Mouse (Mus musculus) megakaryocyte, embryonic 14.5 days (primary cell): ENCODE data around the gene Olfr99. TPM values are rescaled to one million over a fixed set of nuclear protein-coding genes. Genes with fewer than 3 reads are reported as not detected.

ENCODE experiments used
- H3K27me3 ChIP-seq: replicated peaks from 2 replicates; pipeline ENCODE3; 2012; ENCODE audit warnings: inconsistent platforms
- H3K36me3 ChIP-seq: replicated peaks from 2 replicates; pipeline ENCODE3; 2012; ENCODE audit warnings: low read length, inconsistent platforms, mixed read lengths
- H3K4me1 ChIP-seq: 2 replicates; pipeline ENCODE4 v1.6.1; 2012; ENCODE audit warnings: inconsistent platforms
- H3K4me3 ChIP-seq: replicated peaks from 2 replicates; pipeline ENCODE3; 2012; ENCODE audit warnings: moderate library complexity, mild to moderate bottlenecking, inconsistent platforms
- H3K9me3 ChIP-seq: 2 replicates; pipeline ENCODE4 v1.6.1; 2012; ENCODE audit warnings: inconsistent platforms
- FLI1 ChIP-seq: IDR thresholded peaks from 2 replicates; pipeline ENCODE4 v1.6.1; 2012; ENCODE audit warnings: low read length, inconsistent platforms, mixed read lengths
- GATA1 ChIP-seq: IDR thresholded peaks from 3 replicates; pipeline ENCODE4 v1.6.1; 2012; ENCODE audit warnings: mixed read lengths, low read length, inconsistent platforms, borderline replicate concordance
- polyA plus RNA-seq: library from polyadenylated mRNA; stranded (reverse); fragments of >175 nt; gene quantifications from 2 replicates; pipeline ENCODE4 v1.2.3, GENCODE M21; 2012; ENCODE audit warnings: low replicate concordance; ENCODE audit not compliant: insufficient read depth

The Olfr99 gene
- polyA plus RNA-seq = not detected in 2 replicates

GRCm38 (mm10) chr17:37283360-37283759 lies at the start of gene Olfr99:
Gene Olfr99, minus strand, starts transcription at chr17:37283460.
- Histone ChIP-seq H3K4me1 (no peaks in the 10 kb centered on the region), H3K9me3 (no peaks in the 10 kb centered on the region), H3K27me3 (no peaks in the 10 kb centered on the region), H3K36me3 (no peaks in the 10 kb centered on the region), H3K4me3 (no peak within 1 kb of the TSS)
- TF ChIP-seq GATA1 (no peak), FLI1 (no peak)

GRCm38 (mm10) chr17:37316954-37317353 lies 33.7 kb upstream of the Olfr99 start, which contains the start of gene Olfr102:
Gene Olfr102, minus strand, starts transcription at chr17:37317054.
- no peaks in the 10 kb centered on the region for H3K27me3 ChIP-seq
- H3K4me3 ChIP-seq = no peak within 1 kb of the TSS
- TF ChIP-seq FLI1 = no peak
- TF ChIP-seq GATA1 = no peak
- H3K4me1 ChIP-seq = no peaks in the 10 kb centered on the region
- no peaks in the 10 kb centered on the region for H3K36me3 ChIP-seq
- H3K9me3 ChIP-seq = peaks cover 9% of the 10 kb centered on the region

DNA sequence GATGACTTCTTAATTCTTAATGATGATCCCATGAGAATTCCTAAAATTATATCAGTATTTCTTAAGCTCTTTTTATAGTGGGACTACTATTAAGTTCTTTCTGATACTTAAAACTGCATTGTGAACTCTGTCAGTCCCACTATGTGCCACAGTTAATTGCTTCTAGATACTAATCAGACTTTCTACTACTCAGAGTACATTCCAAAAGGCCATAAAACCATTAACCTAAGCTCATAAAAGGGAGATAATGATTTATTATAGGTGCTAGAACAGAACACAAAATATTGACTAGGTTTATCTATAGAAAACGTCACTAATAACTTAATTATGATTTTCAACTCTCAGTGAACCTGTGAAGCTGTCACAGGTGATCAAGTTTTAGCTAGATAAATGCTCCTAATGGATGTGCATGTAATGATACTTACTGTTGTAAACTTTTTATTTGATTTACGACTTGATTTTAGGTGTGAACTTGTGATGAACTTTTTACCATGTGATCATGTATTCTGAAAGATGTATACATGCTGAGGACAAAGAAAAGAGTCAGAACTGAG lies 27.0 kb upstream of the Olfr99 start:
- Histone ChIP-seq H3K9me3 (no peaks in the 10 kb centered on the region), H3K4me1 (no peaks in the 10 kb centered on the region), H3K27me3 (no peaks in the 10 kb centered on the region), H3K4me3 (no peak overlapping the region), H3K36me3 (no peaks in the 10 kb centered on the region)
- TF ChIP-seq GATA1 (no peak), FLI1 (no peak)

DNA sequence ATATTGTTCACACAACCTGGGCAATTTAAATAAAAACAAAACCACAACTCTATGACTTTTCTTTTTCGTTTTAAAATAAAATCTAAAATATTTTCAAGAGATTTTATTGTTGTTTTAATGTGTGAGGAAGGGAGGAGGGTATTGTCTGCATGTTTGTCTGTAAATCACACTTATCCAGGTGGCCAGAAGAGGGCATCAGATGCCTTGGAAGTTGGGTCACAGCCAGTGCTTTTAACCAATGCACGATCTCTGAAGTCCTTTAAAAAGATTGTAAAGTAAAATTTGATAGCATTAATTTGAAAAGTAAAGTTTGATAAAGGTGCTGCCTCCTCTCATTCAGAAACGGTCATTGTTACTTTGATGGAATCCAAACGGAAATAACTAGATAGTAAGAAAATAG lies 25.2 kb upstream of the Olfr99 start:
- H3K36me3 ChIP-seq = no peaks in the 10 kb centered on the region
- no peak overlapping the region for H3K4me3 ChIP-seq
- TF ChIP-seq GATA1 (no peak), FLI1 (no peak)
- H3K4me1 ChIP-seq = no peaks in the 10 kb centered on the region
- no peaks in the 10 kb centered on the region for H3K27me3 ChIP-seq
- no peaks in the 10 kb centered on the region for H3K9me3 ChIP-seq

DNA sequence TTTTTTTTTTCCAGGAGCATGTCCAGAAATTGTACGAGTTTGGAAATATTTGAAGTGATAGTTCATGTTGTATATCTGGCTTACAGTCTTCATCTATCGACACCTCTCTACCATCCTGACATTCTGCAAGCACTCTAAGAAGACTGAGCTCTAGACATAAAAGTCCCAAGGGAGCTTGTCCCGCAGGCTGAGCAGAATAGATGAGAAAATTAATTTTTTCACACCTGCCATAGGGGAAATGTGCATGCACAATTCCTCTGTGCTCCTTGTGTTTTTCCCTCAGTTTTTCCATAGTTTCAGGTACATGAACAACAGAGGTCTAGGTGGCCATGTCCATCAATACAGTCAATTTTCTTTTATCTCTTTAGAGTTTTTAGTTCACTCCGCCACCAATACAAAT lies 21.0 kb upstream of the Olfr99 start, which contains the start of gene Olfr101:
TSS of gene Olfr101 (minus strand) at position 101 of the 400 bp plus-strand sequence.
- Histone ChIP-seq H3K36me3 (no peaks in the 10 kb centered on the region), H3K4me3 (no peak within 1 kb of the TSS), H3K27me3 (no peaks in the 10 kb centered on the region), H3K9me3 (no peaks in the 10 kb centered on the region), H3K4me1 (no peaks in the 10 kb centered on the region)
- no peak for TF ChIP-seq FLI1
- no peak for TF ChIP-seq GATA1

DNA sequence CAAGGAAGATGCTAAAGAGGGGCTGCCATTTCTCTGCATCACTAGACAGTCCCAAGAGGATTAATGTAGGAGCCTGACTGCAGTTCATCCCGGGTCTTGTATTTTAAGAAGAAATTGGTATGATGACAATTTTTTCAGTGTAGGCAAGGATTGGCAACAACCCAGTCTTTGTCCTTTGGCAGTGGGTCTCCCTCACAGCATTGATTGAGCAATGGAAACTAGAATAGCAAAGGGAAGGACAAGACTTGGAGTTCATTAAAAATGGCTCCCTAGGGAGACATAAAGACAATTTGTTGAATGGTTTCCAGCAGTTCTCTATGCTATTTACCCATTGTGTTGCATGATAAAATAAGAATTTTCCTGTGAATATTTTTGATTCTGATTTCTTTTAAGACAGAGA lies 2.9 kb downstream of the Olfr99 start:
- Histone ChIP-seq H3K4me1 (no peaks in the 10 kb centered on the region), H3K4me3 (no peak overlapping the region), H3K27me3 (no peaks in the 10 kb centered on the region), H3K9me3 (no peaks in the 10 kb centered on the region), H3K36me3 (no peaks in the 10 kb centered on the region)
- TF ChIP-seq GATA1 = no peak
- no peak for TF ChIP-seq FLI1

- no peak overlapping the region for H3K4me3 ChIP-seq
- peaks cover 5% of the 10 kb centered on the region for H3K36me3 ChIP-seq
- H3K27me3 ChIP-seq = no peaks in the 10 kb centered on the region
- TF ChIP-seq GATA1 = no peak
- TF ChIP-seq FLI1 = no peak
- H3K9me3 ChIP-seq = no peaks in the 10 kb centered on the region
- H3K4me1 ChIP-seq = peaks cover 5% of the 10 kb centered on the region; the same call in 1 of the 2 replicates
Observed at GRCm38 (mm10) chr17:37276573-37276972, 6.7 kb downstream of the Olfr99 start.

- peaks cover 13% of the 10 kb centered on the region for H3K4me1 ChIP-seq
- TF ChIP-seq GATA1 (no peak), FLI1 (no peak)
Observed at GRCm38 (mm10) chr17:37275626-37276248, 7.5 kb downstream of the Olfr99 start.

GRCm38 (mm10) chr17:37270702-37271092 lies 12.6 kb downstream of the Olfr99 start:
- Histone ChIP-seq H3K4me3 (peak overlapping the region; percentile 95), H3K4me1 (peaks cover 25% of the 10 kb centered on the region), H3K36me3 (peaks cover 5% of the 10 kb centered on the region), H3K27me3 (no peaks in the 10 kb centered on the region), H3K9me3 (no peaks in the 10 kb centered on the region)
- TF ChIP-seq GATA1 (no peak), FLI1 (no peak)

More at GRCm38 (mm10) chr17:37275626-37276248, 7.5 kb downstream of the Olfr99 start:
- no peaks in the 10 kb centered on the region for H3K9me3 ChIP-seq
- H3K27me3 ChIP-seq = no peaks in the 10 kb centered on the region
- H3K4me3 ChIP-seq = no peak overlapping the region
- peaks cover 5% of the 10 kb centered on the region for H3K36me3 ChIP-seq

DNA sequence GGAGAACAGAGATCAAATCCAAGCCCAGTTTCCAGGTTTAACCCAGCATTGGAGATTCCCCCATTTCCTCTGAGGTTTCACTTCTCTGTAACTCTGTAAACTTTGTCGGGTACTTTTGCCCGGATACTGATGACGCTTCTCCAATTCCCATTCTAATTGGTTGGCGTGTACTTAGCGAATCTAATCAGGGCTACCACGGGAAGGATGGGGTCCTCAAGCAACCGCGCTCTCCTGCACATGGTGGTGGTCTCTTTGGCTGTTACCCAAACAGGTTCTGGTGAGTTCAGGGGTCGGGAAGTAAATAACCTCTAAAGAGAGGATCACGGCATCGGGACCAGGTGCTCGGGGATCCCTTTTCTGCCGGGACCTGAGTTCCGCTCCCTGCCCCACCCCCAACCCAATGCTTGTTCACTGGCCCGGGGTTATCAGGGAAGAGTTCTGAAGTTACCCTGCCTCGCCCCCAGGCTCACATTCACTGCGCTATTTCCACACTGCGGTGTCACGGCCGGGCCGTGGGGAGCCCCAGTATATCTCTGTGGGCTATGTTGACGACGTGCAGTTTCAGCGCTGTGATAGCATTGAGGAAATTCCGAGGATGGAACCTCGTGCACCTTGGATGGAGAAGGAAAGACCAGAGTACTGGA lies 13.1 kb downstream of the Olfr99 start, which contains the start of gene H2-M3:
TSS of gene H2-M3 (plus strand) at position 163 of the 644 bp plus-strand sequence.
- TF ChIP-seq FLI1 (no peak), GATA1 (no peak)
- Histone ChIP-seq H3K27me3 (no peaks in the 10 kb centered on the region), H3K4me3 (peak within 1 kb of the TSS; percentile 95), H3K4me1 (peaks cover 25% of the 10 kb centered on the region), H3K36me3 (peaks cover 5% of the 10 kb centered on the region), H3K9me3 (no peaks in the 10 kb centered on the region)
